Mouse (Mus musculus) CD4-positive helper T cell, adult 2 months (primary cell): Measurements from ENCODE around the gene Crygc.

ENCODE experiments used
- DNase-seq: peaks from one replicate; pipeline ENCODE4 v3.0.0-alpha.2; 2012; ENCODE audit warnings: low read depth, missing footprints, low spot score

Gene Crygc

DNA sequence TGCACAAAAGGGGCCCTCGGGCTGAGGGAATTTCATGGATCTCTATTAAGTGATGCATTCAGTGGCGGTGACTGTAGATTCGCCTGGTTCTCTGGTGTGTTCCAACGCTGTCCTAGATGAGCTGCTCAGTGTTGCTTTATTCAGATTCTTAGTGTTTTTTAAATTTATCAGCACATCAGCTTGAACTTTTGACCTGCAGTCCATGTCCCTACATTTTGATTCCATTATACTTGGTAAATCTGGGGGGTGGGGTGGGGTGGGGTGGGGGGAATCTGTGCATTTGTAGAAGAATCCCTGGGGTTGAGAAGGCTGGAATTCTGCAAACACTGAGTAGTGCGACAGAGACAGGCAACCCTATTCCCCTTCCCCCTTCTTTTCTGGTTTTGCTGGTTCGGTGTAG, at the start of gene Crygc:
TSS of gene Crygc (minus strand) at position 101 of the 400 bp plus-strand sequence.
- no peak for DNase-seq

DNA sequence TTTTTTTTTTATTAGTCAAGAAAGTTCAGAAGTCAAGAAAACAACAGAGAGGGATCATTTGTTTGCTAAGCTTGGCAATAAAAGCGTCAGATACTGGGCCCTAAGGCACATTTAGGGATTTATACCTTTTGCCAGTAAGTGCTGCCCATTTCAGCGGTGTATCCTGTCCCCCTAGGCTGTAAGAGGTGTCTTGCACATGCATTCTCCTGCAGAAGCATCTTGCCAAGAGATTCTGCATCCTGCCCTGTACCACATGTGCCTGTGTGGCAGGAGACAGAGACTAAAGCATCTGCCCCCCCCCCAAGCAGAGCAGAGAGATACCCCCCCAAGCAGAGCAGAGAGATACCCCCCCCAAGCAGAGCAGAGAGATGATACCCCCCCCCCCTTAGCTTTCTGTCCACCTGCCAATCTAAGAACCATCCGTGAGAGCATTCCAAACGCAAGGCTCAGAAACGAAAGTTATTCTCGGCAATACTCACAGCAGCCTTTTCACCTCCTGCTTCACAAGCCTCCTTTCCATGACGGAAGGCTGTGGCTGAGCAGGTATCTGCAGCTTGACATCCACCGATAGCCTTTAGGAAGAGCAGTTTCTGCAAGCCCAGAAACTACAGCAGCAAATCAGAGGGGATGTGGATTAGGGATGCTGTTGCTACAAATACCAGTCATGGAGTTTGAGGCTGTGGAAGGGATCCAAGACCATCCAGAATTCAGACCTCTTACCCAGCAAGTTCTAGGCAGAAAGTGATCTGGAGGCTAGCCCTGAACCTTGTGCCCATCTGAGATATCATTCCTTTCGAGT, 49.3 kb upstream of the Crygc start, which contains the start of gene D630023F18Rik:
TSS of gene D630023F18Rik (minus strand) at position 641 of the 799 bp plus-strand sequence.
- no peak for DNase-seq

GRCm38 (mm10) chr1:65119438-65119837, 45.9 kb upstream of the Crygc start, which contains the start of gene Gm28845:
Gene Gm28845 (minus strand): TSS chr1:65119558.
- DNase-seq: no peak

DNA sequence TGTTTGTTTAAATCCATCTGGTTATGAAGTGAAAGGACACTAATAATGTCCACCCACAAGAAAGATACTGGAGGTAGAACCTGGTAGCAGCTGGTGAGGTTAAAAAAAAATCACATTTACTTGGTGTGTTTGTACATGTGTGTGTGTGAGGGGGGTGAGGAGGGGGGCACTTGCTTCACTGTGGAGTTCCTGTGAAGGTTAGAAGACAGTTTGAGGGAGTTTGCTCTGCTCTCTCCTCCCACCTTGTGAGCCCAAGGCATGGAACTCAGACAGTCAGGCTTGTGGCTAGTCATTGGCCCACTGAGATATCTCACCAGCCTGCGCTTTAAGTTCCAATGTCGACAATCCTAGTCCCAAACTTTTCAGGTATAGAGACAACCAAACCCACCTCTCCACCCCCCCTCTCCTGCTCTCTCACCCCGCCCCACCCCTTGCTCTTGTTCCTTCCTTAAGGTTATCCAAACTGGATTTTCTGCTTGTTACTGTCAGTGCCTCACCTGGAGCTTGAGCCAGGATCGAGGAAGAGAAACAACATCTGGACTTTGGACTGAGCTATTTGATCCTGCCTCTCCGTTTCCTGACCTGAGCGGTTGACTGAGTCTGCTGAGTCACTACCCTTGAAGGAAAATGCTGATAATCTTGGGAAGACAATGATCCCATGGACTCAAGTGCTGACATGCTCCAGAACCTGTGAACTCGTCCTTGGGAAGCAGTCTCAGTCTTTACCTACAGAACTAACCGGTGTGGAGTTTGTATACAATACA, 44.8 kb upstream of the Crygc start:
- no peak for DNase-seq

DNA sequence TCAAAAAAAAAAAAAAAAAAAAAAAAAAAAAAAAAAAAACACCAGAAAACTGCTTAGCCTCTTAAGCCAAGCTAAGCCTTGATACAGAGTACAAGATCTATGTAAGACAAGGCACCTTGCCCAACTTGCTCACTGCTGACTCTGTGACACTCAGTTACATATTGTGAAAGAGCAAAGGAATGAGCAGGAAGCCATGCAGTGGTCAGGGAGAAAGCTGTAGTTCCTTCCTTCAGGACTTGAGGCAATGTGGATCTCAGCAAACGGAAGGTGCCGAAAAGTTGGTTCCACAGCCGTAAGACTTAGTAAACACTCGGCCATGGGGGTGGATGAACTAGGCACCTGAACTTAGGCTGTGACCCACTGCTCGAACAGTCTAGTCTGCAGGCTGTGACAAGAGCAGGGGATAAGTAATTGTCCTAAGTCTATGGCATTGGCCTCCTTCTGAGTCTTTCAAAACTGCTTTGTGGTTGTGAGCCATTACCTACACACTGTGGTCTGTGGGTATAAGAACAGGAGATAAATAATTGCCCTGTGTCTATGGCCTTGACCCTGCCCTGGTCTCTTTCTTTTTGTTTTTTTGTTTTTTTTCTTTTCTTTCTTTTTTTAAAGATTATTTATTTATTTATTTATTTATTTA, 40.2 kb upstream of the Crygc start:
- DNase-seq: no peak

- DNase-seq: no peak
Measured at GRCm38 (mm10) chr1:65112807-65113196, 39.3 kb upstream of the Crygc start.

GRCm38 (mm10) chr1:65112031-65112806, 38.7 kb upstream of the Crygc start:
- DNase-seq: peak; percentile 33

GRCm38 (mm10) chr1:65109756-65110435, 36.4 kb upstream of the Crygc start:
- DNase-seq: no peak

DNA sequence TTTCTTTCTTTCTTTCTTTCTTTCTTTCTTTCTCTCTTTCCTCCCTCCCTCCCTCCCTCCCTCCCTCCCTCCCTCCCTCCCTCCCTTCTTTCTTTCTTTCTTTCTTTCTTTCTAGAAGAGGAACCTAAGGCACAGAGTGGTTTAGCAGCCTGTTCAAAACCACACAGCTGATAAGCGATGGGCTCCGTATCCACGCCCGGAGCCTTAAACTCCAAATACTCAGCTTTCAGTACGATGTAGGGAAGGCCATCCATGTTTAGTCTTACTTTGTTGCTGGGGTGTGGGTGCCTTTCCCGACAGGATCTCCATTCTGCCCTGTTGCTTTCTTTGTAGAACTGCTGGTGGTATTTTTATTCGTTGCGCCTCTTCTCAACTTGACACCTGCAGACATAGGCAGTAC, 35.7 kb upstream of the Crygc start:
- no peak for DNase-seq

DNA sequence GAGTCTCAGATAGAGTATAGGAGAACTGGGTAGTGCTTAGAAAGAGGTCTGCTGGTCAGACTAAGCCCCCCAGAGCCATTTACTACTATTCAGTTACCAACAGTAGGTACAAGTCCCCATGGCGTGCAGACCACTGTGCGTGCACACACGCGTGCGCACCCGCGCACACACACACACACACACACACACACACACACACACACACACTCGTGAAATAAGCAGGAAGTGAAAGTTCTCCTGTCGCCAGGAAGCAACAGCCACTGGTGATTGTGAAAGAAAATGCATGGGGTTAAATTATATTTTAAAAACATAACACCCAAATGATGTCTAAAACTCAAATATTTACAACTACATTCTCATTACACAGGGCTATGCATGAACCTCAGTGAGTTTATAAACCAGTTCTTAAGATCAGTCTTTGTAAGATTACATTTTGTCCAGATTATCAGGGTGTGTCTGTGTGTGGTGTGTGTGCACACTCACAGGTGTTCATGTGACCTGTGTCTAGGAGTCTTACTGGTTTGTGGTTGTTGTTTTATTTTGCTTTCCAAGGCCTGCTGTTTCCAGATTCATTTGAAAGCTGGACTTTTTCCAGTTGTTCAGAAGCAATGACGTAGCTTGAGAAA, 34.3 kb upstream of the Crygc start:
- DNase-seq: no peak

DNA sequence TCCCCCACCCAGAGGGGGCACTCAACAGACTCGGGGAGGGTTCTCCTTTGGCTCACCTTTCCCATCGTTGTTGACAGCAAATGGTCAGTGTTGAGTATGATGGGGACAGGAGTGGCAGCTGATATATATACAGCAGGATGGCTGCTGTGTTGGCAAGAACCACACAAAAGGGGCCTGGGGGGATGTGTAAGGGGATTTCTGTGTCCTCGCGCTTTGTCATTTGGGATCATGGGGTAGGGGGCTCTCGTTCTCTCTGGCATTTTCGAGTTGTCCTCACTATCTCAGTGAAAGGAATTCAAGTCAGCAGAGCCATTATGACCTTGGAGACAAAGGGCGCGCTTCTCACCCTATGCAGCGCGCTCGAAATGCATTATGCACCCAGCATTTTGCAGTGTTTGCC, 29.8 kb upstream of the Crygc start, which contains the start of gene Cryga:
TSS of gene Cryga (minus strand) at position 101 of the 400 bp plus-strand sequence.
- DNase-seq: no peak

DNA sequence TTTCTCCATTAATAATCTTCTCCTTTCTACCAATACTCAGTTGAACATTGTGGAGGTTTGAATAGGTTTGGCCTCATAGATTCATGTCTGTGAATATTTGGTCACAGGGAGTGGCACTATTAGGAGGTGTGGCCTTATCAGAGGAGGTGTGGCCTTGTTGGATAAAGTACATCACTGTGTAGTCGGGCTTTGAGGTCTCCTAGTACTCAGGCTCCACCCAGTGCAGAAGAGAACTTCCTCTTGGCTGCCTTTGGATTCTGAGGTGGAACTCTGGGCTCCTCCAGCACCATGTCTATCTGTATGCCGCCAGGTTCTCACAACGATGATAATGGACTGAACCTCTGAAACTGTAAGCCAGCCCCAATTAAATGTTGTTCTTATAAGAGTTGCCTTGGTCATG, 23.5 kb upstream of the Crygc start:
- DNase-seq: no peak

- no peak for DNase-seq
Measured at GRCm38 (mm10) chr1:65091566-65091965, 18.1 kb upstream of the Crygc start.

- DNase-seq: no peak
Measured at GRCm38 (mm10) chr1:65090370-65090769, 16.9 kb upstream of the Crygc start.

DNA sequence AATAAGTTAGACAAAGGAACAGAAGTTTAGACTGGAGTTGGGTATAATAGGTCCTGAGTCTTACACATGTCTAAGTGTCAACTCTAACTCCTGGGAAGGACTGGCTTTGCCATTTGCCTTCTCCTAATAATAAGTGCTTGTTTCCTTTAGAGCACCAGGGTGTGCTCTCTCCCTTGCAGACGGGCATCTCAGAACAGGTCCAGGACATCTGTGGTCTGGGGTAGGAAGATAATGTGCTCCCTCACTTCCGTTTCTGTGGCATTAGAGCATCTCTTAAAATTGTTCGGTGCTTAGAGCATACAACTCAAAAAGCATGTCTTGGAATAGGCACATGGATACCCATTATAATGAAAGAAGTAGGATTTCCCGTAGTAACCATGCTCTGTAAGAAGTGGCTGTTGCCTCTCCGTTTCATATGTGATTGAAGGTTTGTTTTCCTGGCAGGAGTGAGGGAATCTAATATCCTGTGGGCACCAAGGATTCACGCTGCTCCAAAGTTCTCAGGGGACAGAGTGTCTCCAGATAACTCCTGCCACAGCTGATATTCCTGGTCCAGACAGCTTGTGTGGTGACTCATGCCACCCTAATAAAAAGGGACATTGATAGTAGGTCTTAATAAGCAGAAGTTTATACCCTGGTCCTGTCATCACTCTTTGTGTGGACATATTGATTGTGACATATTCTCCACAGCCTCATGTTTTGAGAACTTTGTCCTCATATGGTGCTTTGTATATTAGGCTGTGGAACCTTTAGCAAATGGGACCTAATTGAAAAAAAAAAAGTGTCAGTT, 15.3 kb upstream of the Crygc start:
- DNase-seq: no peak

GRCm38 (mm10) chr1:65082188-65082587, 8.7 kb upstream of the Crygc start, which contains the start of gene Crygb:
Gene Crygb (minus strand): TSS chr1:65082288.
- DNase-seq: no peak

DNA sequence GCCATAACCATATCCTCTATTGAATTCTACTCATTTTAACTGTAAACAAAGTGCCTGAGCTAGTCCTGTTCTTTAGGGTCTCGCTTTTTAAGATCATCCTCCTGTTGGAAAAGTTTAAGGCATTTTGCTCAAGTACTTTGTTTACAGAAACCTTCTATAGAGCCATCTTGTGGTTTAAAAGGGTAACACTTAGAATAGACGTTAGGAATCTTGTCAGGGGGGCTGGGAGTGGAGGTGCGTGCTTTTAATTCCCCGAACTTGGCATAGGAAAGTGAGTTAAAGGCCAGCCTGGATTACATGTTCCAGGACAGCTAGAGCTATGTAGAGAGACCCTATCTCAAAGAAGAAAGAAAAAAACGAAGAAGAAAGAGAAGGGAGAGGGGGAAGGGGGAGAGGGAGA, 2.1 kb upstream of the Crygc start:
- DNase-seq: no peak

GRCm38 (mm10) chr1:65067842-65068241, 5.6 kb downstream of the Crygc start:
- DNase-seq: no peak

DNA sequence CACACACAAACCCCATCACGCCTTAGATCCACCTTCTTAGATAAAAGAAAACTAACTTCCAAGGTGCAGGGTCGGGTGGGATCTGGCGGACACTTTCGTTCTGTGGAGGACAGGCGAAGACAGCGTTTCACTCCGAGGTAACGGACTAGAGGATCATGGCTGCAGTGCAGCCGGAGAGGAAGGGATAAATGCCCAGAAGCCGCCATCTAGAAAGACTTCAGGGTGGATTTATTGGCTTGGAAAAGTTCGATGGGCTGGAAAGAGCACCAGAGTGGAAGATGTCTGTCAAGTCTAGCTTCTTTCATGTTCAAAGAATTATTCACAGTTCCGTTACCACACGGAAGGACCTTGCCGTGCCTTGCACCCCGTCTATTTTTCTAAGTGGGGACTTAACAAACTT, 9.3 kb downstream of the Crygc start:
- DNase-seq: no peak
